Mouse (Mus musculus) forebrain, embryonic 16.5 days (tissue): ENCODE data around the gene Msrb3. TPM values are rescaled to one million over a fixed set of nuclear protein-coding genes. Genes with fewer than 3 reads are reported as not detected.
A peak's percentile ranks its signal among the peaks of the same experiment; 100 is the strongest.

Experiments used
- ATAC-seq: fragments of 200-750 bp; cut with Nextera tagmentation; 2 replicates; pipeline ENCODE4 v1.8.0; 2017; ENCODE audit warnings: mild to moderate bottlenecking, moderate library complexity
- H3K27ac ChIP-seq: fragments of 300-500 bp; sonication (generic); 2 replicates; pipeline ENCODE4 v1.5.1; 2014; ENCODE audit warnings: low read length, control low read depth
- H3K27me3 ChIP-seq: fragments of 300-500 bp; sonication (generic); replicated peaks from 2 replicates; pipeline ENCODE4 v1.6.1; 2014; ENCODE audit warnings: low read length; ENCODE audit not compliant: control insufficient read depth, insufficient read depth
- H3K36me3 ChIP-seq: fragments of 300-500 bp; sonication (generic); 2 replicates; pipeline ENCODE4 v1.6.1; 2014; ENCODE audit not compliant: control insufficient read depth, insufficient read depth
- H3K4me1 ChIP-seq: fragments of 300-500 bp; sonication (generic); replicated peaks from 2 replicates; pipeline ENCODE4 v1.6.1; 2014; ENCODE audit warnings: low read length; ENCODE audit not compliant: control insufficient read depth, insufficient read depth
- H3K4me2 ChIP-seq: fragments of 300-500 bp; sonication (generic); 2 replicates; pipeline ENCODE4 v1.6.1; 2014; ENCODE audit warnings: mild to moderate bottlenecking, low read length, control low read depth
- H3K4me3 ChIP-seq: fragments of 300-500 bp; sonication (generic); replicated peaks from 2 replicates; pipeline ENCODE4 v1.5.1; 2014; ENCODE audit warnings: mild to moderate bottlenecking, low read length, control low read depth
- H3K9ac ChIP-seq: fragments of 300-500 bp; sonication (generic); replicated peaks from 2 replicates; pipeline ENCODE4 v1.6.1; 2014; ENCODE audit warnings: low read depth, low read length, control low read depth
- H3K9me3 ChIP-seq: fragments of 300-500 bp; sonication (generic); 2 replicates; pipeline ENCODE4 v1.6.1; 2016; ENCODE audit warnings: low read length; ENCODE audit not compliant: control insufficient read depth
- WGBS: fragments of 180-500 bp; shearing (Covaris S2); extraction: QIAGEN DNeasy Blood & Tissue Kit; methylation state at CpG from one replicate; pipeline ENCODE4 v1.1.7; 2014; 5-methylcytosine and 5-hydroxymethylcytosine counted together
- polyA plus RNA-seq: library from polyadenylated mRNA; unstranded; fragments of >200 nt; fragmentation: Nextera tagmentation; extraction: Ambion mirVana; gene quantifications from 2 replicates; pipeline ENCODE4 v1.2.1, GENCODE M21; 2015

Msrb3 gene
- polyA plus RNA-seq, 1 experiment from 2014 or later = 1.1 TPM

- WGBS = 7% methylated on average over 14 of the region's 14 CpGs
- Histone ChIP-seq H3K27me3 (no peaks in the 10 kb centered on the region), H3K9me3 (no peaks in the 10 kb centered on the region), H3K4me3 (no peak overlapping the region), H3K36me3 (no peaks in the 10 kb centered on the region), H3K9ac (no peak overlapping the region), H3K27ac (no peak overlapping the region), H3K4me2 (peak overlapping the region; percentile 6), H3K4me1 (peaks cover 14% of the 10 kb centered on the region)
- peak; percentile 10; the same call in 1 of the 2 replicates for ATAC-seq
Observed at GRCm38 (mm10) chr10:120810053-120810696, 88.7 kb downstream of the Msrb3 start.

DNA sequence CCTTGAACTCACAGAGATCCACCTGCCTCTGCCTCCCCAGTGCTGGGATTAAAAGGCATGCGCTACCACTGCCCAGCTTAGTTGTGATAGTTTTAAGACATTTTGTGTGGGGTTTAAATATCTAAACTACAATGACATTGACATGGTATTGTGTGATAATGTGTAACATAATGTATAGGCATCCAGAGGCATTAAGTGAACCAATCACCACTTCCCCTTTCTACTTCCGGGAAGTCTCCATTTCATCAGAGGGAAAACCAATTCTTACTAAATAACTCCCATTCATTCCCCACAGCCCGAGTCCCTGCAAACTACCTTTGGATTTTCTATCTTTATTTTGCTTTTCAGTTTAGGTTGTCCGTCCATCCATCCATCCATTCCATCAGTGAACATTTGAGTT is 90.7 kb downstream of the Msrb3 start:
- Histone ChIP-seq H3K9me3 (no peaks in the 10 kb centered on the region), H3K4me1 (peaks cover 14% of the 10 kb centered on the region), H3K27ac (no peak overlapping the region), H3K36me3 (no peaks in the 10 kb centered on the region), H3K9ac (no peak overlapping the region), H3K27me3 (no peaks in the 10 kb centered on the region), H3K4me2 (no peak overlapping the region), H3K4me3 (no peak overlapping the region)
- 98% methylated on average over 4 of the region's 4 CpGs for WGBS
- ATAC-seq = no peak

- H3K4me2 ChIP-seq = no peak overlapping the region
- H3K4me1 ChIP-seq = no peaks in the 10 kb centered on the region
- 19% methylated on average over 6 of the region's 6 CpGs for WGBS
- no peak overlapping the region for H3K27ac ChIP-seq
- no peaks in the 10 kb centered on the region for H3K27me3 ChIP-seq
- H3K9me3 ChIP-seq = no peaks in the 10 kb centered on the region
- no peak for ATAC-seq
- H3K9ac ChIP-seq = no peak overlapping the region
- no peak overlapping the region for H3K4me3 ChIP-seq
- no peaks in the 10 kb centered on the region for H3K36me3 ChIP-seq
Observed at GRCm38 (mm10) chr10:120801127-120801526, 97.8 kb downstream of the Msrb3 start.

- Histone ChIP-seq H3K27me3 (no peaks in the 10 kb centered on the region), H3K4me1 (peaks cover 2% of the 10 kb centered on the region), H3K4me3 (no peak overlapping the region), H3K36me3 (no peaks in the 10 kb centered on the region), H3K9ac (no peak overlapping the region), H3K9me3 (no peaks in the 10 kb centered on the region), H3K27ac (no peak overlapping the region), H3K4me2 (no peak overlapping the region)
- 85% methylated on average over 6 of the region's 6 CpGs for WGBS
- no peak for ATAC-seq
Observed at GRCm38 (mm10) chr10:120799479-120799878, 99.4 kb downstream of the Msrb3 start.

DNA sequence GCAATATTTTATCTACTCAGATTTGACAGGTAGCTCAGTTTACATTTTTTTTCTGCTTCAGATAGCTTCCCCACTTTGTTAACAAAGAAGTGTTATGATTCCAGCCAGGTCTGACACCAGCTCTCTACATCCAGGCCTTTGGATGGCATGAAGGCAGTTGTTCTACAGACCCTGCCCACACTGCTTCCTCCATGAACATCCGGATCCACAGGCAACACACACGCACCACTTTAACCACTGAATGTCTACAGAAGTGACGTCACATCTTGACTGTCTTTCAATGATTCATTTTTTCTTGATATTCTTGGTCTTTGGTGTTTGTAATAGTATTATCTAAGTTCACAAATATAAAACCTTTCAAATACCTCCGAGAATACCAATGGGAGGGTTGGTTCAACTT is 102.2 kb downstream of the Msrb3 start:
- Histone ChIP-seq H3K4me2 (no peak overlapping the region), H3K36me3 (no peaks in the 10 kb centered on the region), H3K9ac (no peak overlapping the region), H3K9me3 (no peaks in the 10 kb centered on the region), H3K27me3 (no peaks in the 10 kb centered on the region), H3K4me3 (no peak overlapping the region), H3K27ac (no peak overlapping the region), H3K4me1 (peaks cover 6% of the 10 kb centered on the region)
- no peak for ATAC-seq
- WGBS = 90% methylated on average over 4 of the region's 4 CpGs

DNA sequence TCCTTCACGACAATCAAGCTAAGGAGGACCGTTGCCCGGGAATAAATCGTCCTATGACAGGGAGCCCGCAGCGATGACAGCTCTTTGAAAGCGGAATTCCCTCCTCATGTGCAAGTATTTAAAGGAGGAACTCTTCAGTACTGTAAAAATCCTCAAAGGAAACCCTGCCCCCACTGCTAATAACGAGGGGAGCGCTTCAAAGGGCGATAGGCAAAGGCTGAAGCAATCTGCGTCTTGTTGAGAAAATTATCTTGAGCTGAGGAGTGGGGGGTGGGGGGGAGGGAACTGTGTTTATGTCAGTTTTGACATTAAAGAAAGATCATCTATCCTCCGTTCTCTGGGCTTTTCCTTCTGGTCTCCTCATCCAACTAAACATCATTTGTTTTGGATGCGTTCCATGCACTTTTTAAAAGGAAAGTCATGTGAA is 104.5 kb downstream of the Msrb3 start:
- ATAC-seq = no peak
- H3K9me3 ChIP-seq = no peaks in the 10 kb centered on the region
- no peaks in the 10 kb centered on the region for H3K36me3 ChIP-seq
- H3K9ac ChIP-seq = no peak overlapping the region
- 23% methylated on average over 13 of the region's 13 CpGs for WGBS
- no peak overlapping the region for H3K4me3 ChIP-seq
- H3K4me2 ChIP-seq = peak overlapping the region; percentile 34
- H3K4me1 ChIP-seq = peaks cover 6% of the 10 kb centered on the region
- no peaks in the 10 kb centered on the region for H3K27me3 ChIP-seq
- H3K27ac ChIP-seq = no peak overlapping the region

GRCm38 (mm10) chr10:120792191-120792765 is 106.6 kb downstream of the Msrb3 start:
- WGBS = 76% methylated on average over 11 of the region's 11 CpGs
- Histone ChIP-seq H3K36me3 (no peaks in the 10 kb centered on the region), H3K4me3 (no peak overlapping the region), H3K4me1 (peaks cover 7% of the 10 kb centered on the region), H3K27ac (no peak overlapping the region), H3K27me3 (no peaks in the 10 kb centered on the region), H3K9ac (no peak overlapping the region), H3K4me2 (no peak overlapping the region), H3K9me3 (no peaks in the 10 kb centered on the region)
- ATAC-seq = no peak

GRCm38 (mm10) chr10:120791438-120791837 is 107.5 kb downstream of the Msrb3 start:
- no peaks in the 10 kb centered on the region for H3K9me3 ChIP-seq
- ATAC-seq = no peak
- 70% methylated on average over 11 of the region's 11 CpGs for WGBS
- H3K4me3 ChIP-seq = no peak overlapping the region
- H3K4me1 ChIP-seq = peaks cover 10% of the 10 kb centered on the region
- no peak overlapping the region for H3K4me2 ChIP-seq
- no peak overlapping the region for H3K9ac ChIP-seq
- H3K27ac ChIP-seq = no peak overlapping the region
- H3K36me3 ChIP-seq = no peaks in the 10 kb centered on the region
- no peaks in the 10 kb centered on the region for H3K27me3 ChIP-seq

GRCm38 (mm10) chr10:120787202-120787601 is 111.7 kb downstream of the Msrb3 start:
- Histone ChIP-seq H3K9me3 (no peaks in the 10 kb centered on the region), H3K9ac (no peak overlapping the region), H3K27ac (no peak overlapping the region), H3K36me3 (no peaks in the 10 kb centered on the region), H3K4me3 (no peak overlapping the region), H3K27me3 (no peaks in the 10 kb centered on the region), H3K4me1 (peaks cover 4% of the 10 kb centered on the region; the same call in 1 of the 2 replicates), H3K4me2 (no peak overlapping the region)
- WGBS = 47% methylated on average over 10 of the region's 10 CpGs
- no peak for ATAC-seq
